Mouse (Mus musculus) cortical plate, adult 2 months (tissue): ENCODE results near the gene Mocs2.

Experiments used
- CTCF ChIP-seq: fragments of 200-500 bp; IDR thresholded peaks from 2 replicates; pipeline ENCODE4 v1.5.1; 2011; ENCODE audit warnings: mild to moderate bottlenecking, control low read depth, low read length; ENCODE audit not compliant: insufficient read depth; ENCODE audit errors: extremely low read depth
- POLR2A ChIP-seq: fragments of 200-500 bp; IDR thresholded peaks from 2 replicates; pipeline ENCODE4 v1.6.1; 2011; ENCODE audit warnings: mild to moderate bottlenecking, low read length, control low read depth; ENCODE audit not compliant: insufficient read depth; ENCODE audit errors: extremely low read depth

DNA sequence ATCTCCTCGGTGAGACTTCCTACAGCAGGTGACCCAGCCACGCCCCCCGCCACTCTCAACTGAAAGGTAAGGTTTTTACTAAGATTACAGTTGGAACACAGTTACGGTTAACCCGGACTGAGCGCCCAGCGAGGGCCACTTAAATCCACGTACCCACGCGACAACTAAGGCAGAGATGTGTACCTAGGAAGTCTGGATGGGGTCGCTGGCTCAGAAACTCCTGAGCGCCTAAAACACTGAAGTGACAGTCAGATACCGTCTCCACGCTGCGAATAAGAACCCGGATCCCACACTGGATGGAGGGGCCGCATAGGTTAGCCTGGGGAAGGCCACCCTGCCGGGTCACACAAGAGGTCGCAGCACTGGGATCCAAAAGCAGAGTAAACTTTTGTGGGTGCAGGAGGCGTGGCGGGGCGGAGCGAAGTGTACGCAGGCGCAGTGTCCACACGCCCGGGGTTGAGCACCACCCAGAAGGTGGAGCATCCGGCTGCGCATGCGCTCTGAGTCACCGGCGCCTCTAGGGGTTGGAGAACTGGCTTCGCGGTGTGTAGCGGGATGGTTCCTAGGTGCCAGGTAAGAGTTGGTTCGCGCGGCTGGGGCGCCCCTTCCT, at the start of gene Mocs2:
- TF ChIP-seq CTCF (no peak), POLR2A (peak; percentile 82; the same call in 1 of the 2 replicates)
